Mouse (Mus musculus) CH12.LX (cell line): ENCODE results near the gene Gatad2a. TPM values are rescaled to one million over a fixed set of nuclear protein-coding genes. Genes with fewer than 3 reads are reported as not detected.

Experiments
- DNase-seq: peaks from one replicate; pipeline ENCODE4 v3.0.0-alpha.2; 2013; ENCODE audit errors: extremely low read depth
- H3K27ac ChIP-seq: 2 replicates; pipeline ENCODE4 v1.5.1; 2012; ENCODE audit warnings: low read depth, mild to moderate bottlenecking, control low read depth, moderate library complexity; ENCODE audit not compliant: insufficient read depth
- H3K27me3 ChIP-seq: replicated peaks from 2 replicates; pipeline ENCODE3; 2012; ENCODE audit warnings: inconsistent platforms
- H3K36me3 ChIP-seq, 2 experiments: replicated peaks in 1 of 2; 2 replicates each; pipeline versions ENCODE3 to v1.6.1; 2012; ENCODE audit warnings: inconsistent platforms in 1 of 2, low read length in 1 of 2, mild to moderate bottlenecking in 1 of 2, mixed read lengths in 1 of 2, moderate library complexity in 1 of 2; ENCODE audit not compliant: control insufficient read depth in 1 of 2, insufficient read depth in 1 of 2
- H3K4me1 ChIP-seq, 2 experiments: 2 replicates each; pipeline ENCODE4 v1.6.1; 2012; ENCODE audit warnings: inconsistent platforms in 1 of 2, moderate library complexity in 1 of 2; ENCODE audit not compliant: insufficient read depth in 2 of 2, control insufficient read depth in 1 of 2
- H3K4me2 ChIP-seq: 2 replicates; pipeline ENCODE4 v1.6.1; 2012; ENCODE audit warnings: low read depth, mild to moderate bottlenecking, control low read depth; ENCODE audit not compliant: poor library complexity, insufficient read depth, severe bottlenecking
- H3K4me3 ChIP-seq, 3 experiments: fragments of 150-350 bp in 1 of 3; sonication (generic) in 1 of 3; replicated peaks in 1 of 3; 2 replicates each; pipeline versions ENCODE3 to v1.5.1; 2011 to 2012; ENCODE audit warnings: low read depth in 2 of 3, low read length in 2 of 3, mild to moderate bottlenecking in 2 of 3, moderate library complexity in 2 of 3, control low read depth in 1 of 3, improper control_type of control experiment in 1 of 3, inconsistent platforms in 1 of 3, mixed read lengths in 1 of 3; ENCODE audit not compliant: poor library complexity in 1 of 3
- H3K79me2 ChIP-seq: replicated peaks from 2 replicates; pipeline ENCODE4 v1.6.1; 2012; ENCODE audit warnings: mild to moderate bottlenecking, moderate library complexity; ENCODE audit not compliant: control insufficient read depth, poor library complexity, insufficient read depth, severe bottlenecking; ENCODE audit errors: extremely low read depth
- H3K9ac ChIP-seq: 2 replicates; pipeline ENCODE4 v1.6.1; 2012; ENCODE audit warnings: low read depth, mild to moderate bottlenecking, control low read depth, moderate library complexity; ENCODE audit not compliant: insufficient read depth
- H3K9me3 ChIP-seq: replicated peaks from 2 replicates; pipeline ENCODE3; 2012; ENCODE audit warnings: low read length, inconsistent platforms, mixed read lengths
- BHLHE40 ChIP-seq: IDR thresholded peaks from 2 replicates; pipeline ENCODE4 v1.6.1; 2011; ENCODE audit warnings: mild to moderate bottlenecking, low read depth, low read length, improper control_type of control experiment
- CHD2 ChIP-seq: IDR thresholded peaks from 2 replicates; pipeline ENCODE4 v1.6.1; 2011; ENCODE audit warnings: low read length, improper control_type of control experiment
- CTCF ChIP-seq, 2 experiments: IDR thresholded peaks in 1 of 2; conservative IDR thresholded peaks in 1 of 2; 2 replicates each; pipeline ENCODE4 v1.5.1; 2011 to 2012; ENCODE audit warnings: low read depth in 2 of 2, low read length in 2 of 2, improper control_type of control experiment in 1 of 2, inconsistent platforms in 1 of 2, mild to moderate bottlenecking in 1 of 2, moderate library complexity in 1 of 2
- E2F4 ChIP-seq: IDR thresholded peaks from 2 replicates; pipeline ENCODE4 v1.6.1; 2011; ENCODE audit warnings: low read depth, low read length, improper control_type of control experiment; ENCODE audit not compliant: insufficient replicate concordance
- ELF1 ChIP-seq: IDR thresholded peaks from 2 replicates; pipeline ENCODE4 v1.6.1; 2014; ENCODE audit warnings: low read depth, mild to moderate bottlenecking, inconsistent platforms, low read length, improper control_type of control experiment
- ETS1 ChIP-seq: conservative IDR thresholded peaks from 2 replicates; pipeline ENCODE4 v1.6.1; 2012; ENCODE audit warnings: low read depth, mild to moderate bottlenecking, inconsistent platforms, low read length, improper control_type of control experiment, moderate library complexity
- GABPA ChIP-seq: IDR thresholded peaks from 2 replicates; pipeline ENCODE4 v1.6.1; 2012; ENCODE audit warnings: low read depth, low read length, improper control_type of control experiment, inconsistent platforms; ENCODE audit not compliant: insufficient replicate concordance
- HCFC1 ChIP-seq: IDR thresholded peaks from 2 replicates; pipeline ENCODE4 v1.6.1; 2012; ENCODE audit warnings: low read depth, mild to moderate bottlenecking, inconsistent platforms, low read length, improper control_type of control experiment
- IRF4 ChIP-seq: IDR thresholded peaks from 2 replicates; pipeline ENCODE4 v1.6.1; 2014; ENCODE audit warnings: low read depth, mild to moderate bottlenecking, inconsistent platforms, low read length, improper control_type of control experiment
- JUN ChIP-seq: IDR thresholded peaks from 2 replicates; pipeline ENCODE4 v1.6.1; 2011; ENCODE audit warnings: low read depth, mild to moderate bottlenecking, low read length, improper control_type of control experiment, moderate library complexity; ENCODE audit not compliant: insufficient read depth
- MAFK ChIP-seq: IDR thresholded peaks from 2 replicates; pipeline ENCODE4 v1.6.1; 2011; ENCODE audit warnings: low read length, improper control_type of control experiment; ENCODE audit not compliant: insufficient replicate concordance
- MEF2A ChIP-seq: IDR thresholded peaks from 2 replicates; pipeline ENCODE4 v1.6.1; 2014; ENCODE audit warnings: low read depth, mild to moderate bottlenecking, inconsistent platforms, low read length, improper control_type of control experiment, borderline replicate concordance
- MXI1 ChIP-seq: IDR thresholded peaks from 2 replicates; pipeline ENCODE4 v1.6.1; 2011; ENCODE audit warnings: mild to moderate bottlenecking, low read depth, low read length, improper control_type of control experiment
- NELFE ChIP-seq: IDR thresholded peaks from 2 replicates; pipeline ENCODE4 v1.6.1; 2011; ENCODE audit warnings: low read depth, low read length, improper control_type of control experiment
- NRF1 ChIP-seq: IDR thresholded peaks from 2 replicates; pipeline ENCODE4 v1.6.1; 2014; ENCODE audit warnings: low read depth, mild to moderate bottlenecking, inconsistent platforms, low read length, improper control_type of control experiment, moderate library complexity
- POLR2A ChIP-seq: IDR thresholded peaks from 2 replicates; pipeline ENCODE4 v1.6.1; 2011; ENCODE audit warnings: low read depth, mild to moderate bottlenecking, improper control_type of control experiment, low read length
- POLR2AphosphoS2 ChIP-seq: IDR thresholded peaks from 2 replicates; pipeline ENCODE4 v1.6.1; 2011; ENCODE audit warnings: low read depth, low read length, improper control_type of control experiment
- RAD21 ChIP-seq: IDR thresholded peaks from 2 replicates; pipeline ENCODE4 v1.6.1; 2011; ENCODE audit warnings: low read depth, mild to moderate bottlenecking, low read length, improper control_type of control experiment, moderate library complexity
- RCOR1 ChIP-seq: conservative IDR thresholded peaks from 2 replicates; pipeline ENCODE4 v1.6.1; 2012; ENCODE audit warnings: low read depth, mild to moderate bottlenecking, inconsistent platforms, low read length, improper control_type of control experiment
- SIN3A ChIP-seq: IDR thresholded peaks from 2 replicates; pipeline ENCODE4 v1.6.1; 2012; ENCODE audit warnings: low read length, improper control_type of control experiment, inconsistent platforms
- TBP ChIP-seq: conservative IDR thresholded peaks from 2 replicates; pipeline ENCODE4 v1.6.1; 2011; ENCODE audit warnings: low read depth, low read length, improper control_type of control experiment
- TCF12 ChIP-seq: IDR thresholded peaks from 2 replicates; pipeline ENCODE4 v1.6.1; 2014; ENCODE audit warnings: low read depth, mild to moderate bottlenecking, inconsistent platforms, low read length, improper control_type of control experiment
- UBTF ChIP-seq: IDR thresholded peaks from 2 replicates; pipeline ENCODE4 v1.6.1; 2012; ENCODE audit warnings: low read depth, mild to moderate bottlenecking, inconsistent platforms, low read length, improper control_type of control experiment, moderate library complexity
- USF1 ChIP-seq: IDR thresholded peaks from 2 replicates; pipeline ENCODE4 v1.6.1; 2014; ENCODE audit warnings: low read depth, mild to moderate bottlenecking, inconsistent platforms, low read length, improper control_type of control experiment
- USF2 ChIP-seq: conservative IDR thresholded peaks from 2 replicates; pipeline ENCODE4 v1.6.1; 2011; ENCODE audit warnings: low read depth, low read length, improper control_type of control experiment
- ZKSCAN1 ChIP-seq: IDR thresholded peaks from 2 replicates; pipeline ENCODE4 v1.6.1; 2012; ENCODE audit warnings: low read depth, inconsistent platforms, low read length, improper control_type of control experiment, borderline replicate concordance
- ZMIZ1 ChIP-seq: IDR thresholded peaks from 2 replicates; pipeline ENCODE4 v1.6.1; 2012; ENCODE audit warnings: low read depth, mild to moderate bottlenecking, inconsistent platforms, low read length, improper control_type of control experiment
- dilution Hi-C: fragments of 300-500 bp; cut with MboI; formaldehyde crosslinking; loops from 2 replicates; pipeline ENCODE4 v1.14.3; 2020; ENCODE audit warnings: low sequenced_read_pairs; ENCODE audit not compliant: extremely low pct_unique_long_range_greater_than_20kb, extremely low pct_ligation_motif_present
- in situ Hi-C: fragments of 300-500 bp; cut with MboI; formaldehyde crosslinking; loops from 3 replicates; pipeline ENCODE4 v1.14.3; 2019; ENCODE audit warnings: low sequenced_read_pairs, low pct_ligation_motif_present, low pct_unique_long_range_greater_than_20kb, mixed read lengths
- polyA plus RNA-seq: library from polyadenylated mRNA; unstranded; fragments of >175 nt; gene quantifications from 2 replicates; pipeline ENCODE4 v1.2.1, GENCODE M21; 2012; ENCODE audit warnings: low read depth; ENCODE audit not compliant: insufficient read length
- total RNA-seq, 2 experiments: library from RNA; depleted of rRNA; stranded (reverse); fragments of 300-350 nt in 1 of 2; fragments of >200 nt in 1 of 2; gene quantifications; 2 replicates each; pipeline ENCODE4 v1.2.3; 2012 to 2014

Gene Gatad2a
- total and polyA plus RNA-seq, 3 experiments, result 35.7 to 95.1 (median 70.8) TPM

GRCm38 (mm10) chr8:69998706-69999105, 2.5 kb upstream of the Gatad2a start:
- no peak overlapping the region for H3K4me3 ChIP-seq
- in situ Hi-C loops (no loop called here), dilution Hi-C loops (no loop called here)
- H3K79me2 ChIP-seq, result peaks cover 17% of the 10 kb centered on the region
- TF ChIP-seq HCFC1 (no peak), JUN (no peak), ZKSCAN1 (no peak), TCF12 (no peak), BHLHE40 (no peak), ETS1 (no peak), RAD21 (no peak), MEF2A (no peak), MAFK (no peak), USF2 (no peak), POLR2A (no peak), ELF1 (no peak), TBP (no peak), E2F4 (no peak), GABPA (no peak), CHD2 (no peak), RCOR1 (no peak), CTCF (conservative IDR thresholded peaks at IDR 0.05 in 1 of 2, IDR thresholded peaks at IDR 0.05 in 1 of 2; ENCODE audit: low read depth in 2 of 2, low read length in 2 of 2) (no peak), USF1 (no peak)
- peaks cover 0 to 2% of the 10 kb centered on the region in 2 experiments for H3K36me3 ChIP-seq
- H3K27me3 ChIP-seq, result no peaks in the 10 kb centered on the region
- H3K4me1 ChIP-seq, result peaks cover 8 to 41% of the 10 kb centered on the region in 2 experiments
- no peaks in the 10 kb centered on the region for H3K9me3 ChIP-seq
- H3K9ac ChIP-seq, result no peak overlapping the region
- no peak for DNase-seq
- no peak overlapping the region for H3K4me2 ChIP-seq
- H3K27ac ChIP-seq, result no peak overlapping the region

DNA sequence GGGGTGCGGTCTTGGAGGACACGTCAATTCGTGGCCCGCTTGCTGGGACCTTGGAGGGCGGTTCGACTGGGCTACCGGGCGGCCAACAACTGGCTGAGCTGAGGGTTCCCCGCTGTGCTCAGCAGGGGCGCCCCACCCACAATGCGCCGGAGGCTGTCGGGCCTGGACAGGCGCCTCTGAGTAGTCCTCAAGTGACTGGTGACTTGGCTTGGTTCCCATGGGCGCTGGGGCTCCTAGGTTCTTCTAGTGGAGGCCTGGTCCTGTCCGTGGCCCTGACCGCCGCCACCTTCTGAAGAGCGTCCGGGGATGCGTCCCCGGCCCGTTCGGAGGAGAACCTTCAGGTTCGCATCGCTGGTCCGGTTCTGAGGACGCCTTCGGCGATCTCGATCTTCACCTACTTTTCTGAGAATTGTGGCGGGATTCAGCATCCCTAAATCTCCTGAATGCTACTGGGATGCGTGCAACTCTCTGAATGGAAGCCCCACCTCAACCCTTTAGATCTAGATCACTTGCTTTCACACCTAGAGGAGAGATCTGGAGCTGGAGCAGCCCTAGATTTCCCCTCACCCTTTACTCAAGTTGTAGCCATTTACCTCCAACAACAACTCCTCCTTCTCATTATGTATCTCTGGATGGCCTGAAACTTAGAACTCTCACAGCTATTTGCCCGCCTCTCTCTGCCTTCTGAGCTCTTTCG, 553 bp upstream of the Gatad2a start:
- DNase-seq, result no peak
- H3K27me3 ChIP-seq, result no peaks in the 10 kb centered on the region
- H3K79me2 ChIP-seq, result peaks cover 26% of the 10 kb centered on the region
- TF ChIP-seq POLR2AphosphoS2, result peak; percentile 33; the same call in 1 of the 2 replicates
- TF ChIP-seq IRF4, result no peak
- TF ChIP-seq POLR2A, result peak; percentile 85
- TF ChIP-seq HCFC1, result no peak
- TF ChIP-seq TCF12, result peak; percentile 76
- TF ChIP-seq MXI1, result peak; percentile 46; the same call in 1 of the 2 replicates
- 0 out of 2 replicates have a peak, but pooled peaks have one; percentile 29 for TF ChIP-seq UBTF
- TF ChIP-seq ZMIZ1, result peak; percentile 81
- peak; percentile 88 for TF ChIP-seq NELFE
- TF ChIP-seq SIN3A, result peak; percentile 35; the same call in 1 of the 2 replicates
- no peak for TF ChIP-seq CHD2
- peak; percentile 35; the same call in 1 of the 2 replicates for TF ChIP-seq NRF1
- TF ChIP-seq, all 38 proteins: peak for 9
- Histone ChIP-seq H3K27ac (peak overlapping the region; percentile 65), H3K4me3 (peak overlapping the region; percentile 59 to 95 (median 66)), H3K4me2 (peak overlapping the region; percentile 62), H3K4me1 (peaks cover 4 to 39% of the 10 kb centered on the region in 2 experiments), H3K36me3 (peaks cover 4 to 16% of the 10 kb centered on the region in 2 experiments), H3K9ac (peak overlapping the region; percentile 92), H3K9me3 (no peaks in the 10 kb centered on the region)
- dilution Hi-C loops (no loop called here), in situ Hi-C loops (no loop called here)
